Mouse (Mus musculus) v-Abl transformed pro-B cells (cell line): ENCODE measurements around the gene Gstp2.

Experiments
- in situ Hi-C, 2 experiments: fragments of 400-800 bp; cut with MboI; formaldehyde crosslinking; loops; one replicate each; pipeline ENCODE4 v1.15.1; 2025; ENCODE audit not compliant: unreplicated experiment in 2 of 2

Gene Gstp2

DNA sequence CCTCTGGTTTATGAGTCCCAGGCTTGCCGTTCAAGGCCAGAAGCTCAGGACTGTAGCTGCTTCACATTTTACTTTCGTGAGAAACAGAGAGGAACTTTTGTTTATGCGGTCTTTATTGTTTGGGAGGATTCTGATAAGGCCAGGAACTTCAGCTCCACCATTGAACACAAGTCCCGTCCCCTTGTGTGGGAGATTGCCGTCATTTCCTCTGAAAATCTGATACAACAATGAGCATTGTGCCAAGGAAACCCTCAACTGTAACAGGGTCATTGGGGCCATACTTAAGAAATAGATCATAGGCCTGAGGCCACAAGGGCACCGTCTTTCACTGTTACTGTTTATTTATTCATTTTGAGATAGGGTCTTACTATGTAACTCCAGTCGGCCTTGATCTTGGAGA is 22.6 kb downstream of the Gstp2 start:
- in situ Hi-C loops: no loop called here

- in situ Hi-C loops: loop anchor here in 1 of 2 experiments (5.0 kb wide), 2 partner anchors 33 to 183 kb away; partner anchors contain the start of gene Rad9a
These were observed 26.9 kb downstream of the Gstp2 start for GRCm38 (mm10) chr19:4018743-4019583.

GRCm38 (mm10) chr19:4017921-4018587 is 27.8 kb downstream of the Gstp2 start:
- in situ Hi-C loops: loop anchor here in 1 of 2 experiments (5.0 kb wide), 2 partner anchors 34 to 184 kb away; partner anchors contain the start of gene Rad9a

GRCm38 (mm10) chr19:4015635-4016034 is 30.2 kb downstream of the Gstp2 start:
- in situ Hi-C loops: loop anchor here in 1 of 2 experiments (5.0 kb wide), 2 partner anchors 37 to 187 kb away; partner anchors contain the start of gene Rad9a

DNA sequence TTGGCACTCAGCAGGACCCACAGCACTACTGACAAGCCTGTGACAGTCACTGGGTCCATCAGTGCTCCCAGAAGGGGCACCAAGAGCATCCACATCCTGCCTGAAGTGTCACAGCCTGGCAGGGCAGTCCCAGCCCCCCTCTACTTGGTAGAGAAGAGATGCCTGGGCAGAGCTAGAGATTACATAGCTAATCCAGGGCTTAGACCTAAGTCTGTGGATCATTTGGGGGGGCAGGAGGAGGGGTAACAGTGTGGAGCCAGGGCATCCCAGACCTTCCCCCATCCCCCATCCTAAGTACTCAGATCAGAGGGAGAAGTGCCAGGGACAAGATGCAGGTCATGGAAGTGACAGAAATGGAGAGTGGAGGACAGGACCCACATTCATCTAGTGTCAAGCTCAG is 31.0 kb downstream of the Gstp2 start:
- in situ Hi-C loops: loop anchor here in 1 of 2 experiments (5.0 kb wide), 2 partner anchors 37 to 187 kb away; partner anchors contain the start of gene Rad9a

DNA sequence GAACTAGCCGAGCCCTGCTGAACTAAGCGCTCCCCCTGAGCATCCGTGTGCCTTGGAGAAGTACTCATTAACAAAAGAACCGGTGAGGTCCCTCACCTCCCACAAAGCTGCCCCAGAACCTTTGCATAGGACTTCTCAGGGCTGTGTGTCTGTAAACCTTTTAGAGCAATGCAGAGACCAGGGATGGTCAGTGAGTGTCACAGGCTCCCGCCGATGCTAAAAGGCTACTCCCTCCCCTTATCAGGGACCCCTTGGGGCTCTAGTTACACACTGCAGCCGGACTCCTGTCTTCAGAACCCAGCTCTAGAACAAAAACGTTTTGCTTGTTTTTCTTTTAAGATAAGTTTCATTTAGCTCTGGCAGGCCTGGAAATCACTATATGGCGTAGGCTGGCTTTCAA is 32.8 kb downstream of the Gstp2 start:
- in situ Hi-C loops: no loop called here

DNA sequence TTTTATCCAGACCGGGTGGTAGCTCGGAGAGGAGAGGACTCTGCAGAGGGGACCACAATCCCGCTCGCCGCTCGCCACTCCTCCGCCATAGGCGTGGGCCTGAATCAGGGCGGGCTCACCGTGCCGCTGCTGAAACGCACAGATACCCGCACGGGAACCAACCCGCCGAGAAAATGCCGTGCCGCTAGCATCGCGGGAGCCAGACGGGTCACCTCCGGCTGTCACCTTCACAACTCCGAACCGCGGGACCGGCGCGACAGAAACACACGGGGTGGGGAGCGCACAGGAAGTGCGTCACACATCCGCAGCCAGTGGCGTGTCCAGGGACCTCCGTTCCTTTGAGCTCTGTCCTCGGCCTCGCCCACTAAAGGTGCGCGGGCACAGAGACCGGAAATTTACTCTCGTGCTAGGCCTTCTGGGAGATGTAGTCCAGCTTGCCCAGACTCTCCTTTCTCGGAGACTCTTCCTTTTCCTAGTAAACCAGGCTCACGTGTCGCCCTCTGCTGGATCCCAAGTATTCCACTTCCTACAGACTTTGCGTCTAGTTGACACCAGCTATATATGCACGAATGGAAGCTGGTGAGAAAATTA is 33.3 kb downstream of the Gstp2 start, which contains the start of gene Ndufv1:
Gene Ndufv1, minus strand, starts transcription at position 375 of the 591 bp plus-strand sequence.
- in situ Hi-C loops: no loop called here

- in situ Hi-C loops: no loop called here
These were observed 34.7 kb downstream of the Gstp2 start for GRCm38 (mm10) chr19:4011086-4011485.

DNA sequence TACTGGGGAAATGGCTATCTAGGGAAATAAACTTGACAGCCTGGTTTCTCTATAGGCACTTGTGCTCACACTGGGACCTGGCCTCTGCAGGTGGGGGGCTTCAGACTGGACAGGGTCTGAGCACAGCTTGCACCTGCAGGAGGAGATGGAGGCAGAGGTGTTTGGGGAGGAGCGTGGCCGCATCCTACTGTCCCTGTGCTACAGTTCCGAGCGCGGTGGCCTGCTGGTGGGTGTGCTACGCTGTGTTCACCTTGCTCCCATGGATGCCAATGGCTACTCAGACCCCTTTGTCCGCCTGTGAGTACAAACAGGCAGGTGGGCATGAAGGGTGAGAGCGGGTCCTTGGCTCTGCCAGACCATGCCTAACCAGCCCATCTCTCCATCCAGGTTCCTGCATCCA is 39.9 kb downstream of the Gstp2 start:
- in situ Hi-C loops: no loop called here

DNA sequence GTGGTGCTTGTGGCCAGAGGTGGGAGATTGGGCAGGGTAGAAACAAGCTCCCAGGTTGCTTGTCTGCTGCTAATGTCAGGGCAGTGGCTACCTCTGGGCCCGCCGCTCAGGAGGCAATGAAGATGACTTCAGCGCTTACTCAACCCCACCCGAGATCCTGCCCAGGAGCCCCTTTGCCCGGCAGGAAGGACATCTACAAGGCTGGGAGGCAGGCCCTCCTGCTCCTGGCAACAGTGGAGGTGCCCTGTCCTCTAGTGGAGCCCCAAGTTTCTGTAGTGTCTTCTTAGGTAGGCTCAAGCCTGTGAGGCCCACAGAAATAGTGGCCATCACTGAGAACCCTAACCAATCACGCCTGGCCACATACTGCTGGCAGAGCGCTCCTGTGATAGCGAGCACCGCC is 40.7 kb downstream of the Gstp2 start:
- in situ Hi-C loops: no loop called here

DNA sequence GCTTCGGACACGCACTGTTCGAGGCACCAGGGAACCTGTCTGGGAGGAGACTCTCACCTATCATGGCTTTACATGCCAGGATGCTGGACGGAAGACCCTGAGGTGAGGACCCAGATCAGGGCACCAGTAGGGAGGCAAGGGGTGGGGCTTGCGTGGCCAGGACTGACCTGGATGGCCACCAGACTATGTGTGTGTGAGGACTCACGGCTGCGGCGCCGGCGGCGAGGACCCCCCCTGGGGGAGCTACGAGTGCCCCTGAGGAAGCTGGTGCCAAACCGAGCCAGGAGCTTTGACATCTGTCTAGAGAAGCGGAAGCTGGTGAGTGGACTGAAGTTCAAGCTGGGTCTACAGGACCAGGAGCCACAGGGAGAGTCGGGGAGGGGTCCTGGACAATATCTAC is 41.5 kb downstream of the Gstp2 start:
- in situ Hi-C loops: loop anchor here in 1 of 2 experiments (5.0 kb wide), 1 partner anchor 38 kb away; no protein-coding TSS in a partner anchor

- in situ Hi-C loops: loop anchor here in 1 of 2 experiments (5.0 kb wide), 1 partner anchor 39 kb away; no protein-coding TSS in a partner anchor
These were observed 42.2 kb downstream of the Gstp2 start for GRCm38 (mm10) chr19:4003641-4004040.

DNA sequence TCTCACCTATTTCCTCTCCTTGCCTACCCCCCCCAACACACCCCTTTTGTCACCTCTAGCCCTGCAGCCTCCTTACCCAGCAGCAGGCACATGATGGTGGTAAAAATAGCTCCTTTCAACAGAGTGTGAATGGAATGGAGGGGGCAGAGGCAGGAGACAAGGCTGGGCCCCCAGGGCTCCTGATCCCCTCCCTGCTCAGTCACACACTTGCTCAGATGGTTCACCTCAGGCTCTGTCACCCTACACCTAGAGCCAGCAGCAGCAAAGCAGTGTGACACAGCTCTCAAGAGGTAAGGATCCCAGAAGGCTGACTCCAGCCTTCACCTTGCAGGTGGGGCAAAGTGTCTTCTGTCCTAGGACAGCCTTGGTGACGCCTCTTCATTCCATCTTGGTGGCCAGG is 42.7 kb downstream of the Gstp2 start, which contains the start of gene Doc2g:
Gene Doc2g, plus strand, starts transcription at position 202 of the 400 bp plus-strand sequence.
- in situ Hi-C loops: loop anchor here in 1 of 2 experiments (5.0 kb wide), 1 partner anchor 39 kb away; no protein-coding TSS in a partner anchor

- in situ Hi-C loops: loop anchor here in 1 of 2 experiments (5.0 kb wide), 1 partner anchor 41 kb away; no protein-coding TSS in a partner anchor
These were observed 44.1 kb downstream of the Gstp2 start for GRCm38 (mm10) chr19:4001752-4002151.

GRCm38 (mm10) chr19:4000949-4001525 is 44.8 kb downstream of the Gstp2 start:
- in situ Hi-C loops: loop anchor here in 1 of 2 experiments (5.0 kb wide), 1 partner anchor 41 kb away; no protein-coding TSS in a partner anchor

DNA sequence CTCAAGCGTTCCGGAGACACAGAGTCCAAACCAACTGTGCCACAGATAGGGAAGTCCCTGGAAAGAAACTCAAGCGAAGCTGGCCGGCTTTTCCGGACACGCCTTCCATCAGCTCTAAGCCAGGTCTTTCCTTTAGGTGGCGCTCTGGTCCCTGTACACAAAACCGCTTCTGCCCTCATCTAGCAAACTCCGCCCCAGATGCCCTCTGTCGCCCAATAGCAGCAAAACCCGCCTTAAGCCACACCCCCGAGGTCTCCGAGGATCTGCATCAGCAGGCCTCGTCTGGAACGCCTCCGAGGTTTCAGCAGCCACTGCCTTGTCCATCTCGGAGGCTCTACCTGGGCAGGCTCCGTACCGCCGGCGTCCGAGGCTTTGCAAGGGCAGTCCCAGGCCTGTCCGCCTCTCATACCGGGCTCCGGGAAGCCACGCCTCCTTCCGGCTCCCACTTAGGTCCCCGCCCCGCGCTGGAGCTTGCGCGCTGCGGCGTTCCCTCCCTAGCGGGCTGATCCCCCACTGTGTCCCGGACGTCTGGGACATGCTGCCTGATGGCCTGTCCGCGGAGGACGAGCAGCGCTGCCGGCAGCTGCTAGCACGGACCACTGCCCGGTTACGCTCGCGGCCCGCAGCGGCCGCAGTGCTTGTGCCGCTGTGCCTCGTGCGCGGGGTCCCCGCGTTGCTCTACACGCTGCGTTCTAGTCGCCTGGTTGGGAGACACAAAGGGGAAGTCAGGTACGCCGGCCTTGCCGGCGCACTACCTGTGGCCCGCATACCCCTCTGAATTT is 45.5 kb downstream of the Gstp2 start, which contains the start of the genes Nudt8 and Gm49405:
Gene Nudt8, plus strand, starts transcription at position 462 of the 782 bp plus-strand sequence.
Gene Gm49405, plus strand, starts transcription at position 508 of the 782 bp plus-strand sequence.
- in situ Hi-C loops: loop anchor here in 1 of 2 experiments (5.0 kb wide), 1 partner anchor 42 kb away; no protein-coding TSS in a partner anchor

DNA sequence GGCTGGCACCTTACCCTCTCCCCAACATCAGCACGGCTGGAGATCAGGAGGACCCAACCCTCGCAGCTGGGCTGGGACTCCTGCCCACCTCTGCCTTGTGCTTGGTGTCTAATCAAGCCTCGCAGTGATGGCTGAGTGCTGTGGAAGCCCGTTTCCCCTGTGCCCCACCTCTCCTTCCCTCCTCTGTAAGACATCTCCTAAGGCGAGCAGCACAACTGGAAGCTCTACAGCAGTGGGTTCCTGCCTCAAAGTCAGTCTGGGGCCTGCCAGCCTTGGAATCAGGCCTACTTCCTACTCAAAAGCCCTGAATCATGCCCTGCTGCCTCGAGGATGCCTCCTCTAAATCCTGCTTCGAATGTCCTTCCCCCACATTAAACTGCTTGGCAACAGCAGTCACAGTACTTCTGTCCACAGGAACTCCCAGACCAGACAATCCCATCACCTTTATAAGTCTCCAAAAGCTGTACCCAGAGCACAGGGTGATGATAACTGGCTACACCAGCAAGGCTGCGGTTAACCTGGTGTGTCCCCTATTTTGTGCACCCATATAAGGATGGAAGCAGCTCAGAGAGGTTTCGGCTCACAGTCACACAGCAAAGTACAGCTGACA is 46.6 kb downstream of the Gstp2 start:
- in situ Hi-C loops: loop anchor here in 1 of 2 experiments (10.0 kb wide), 1 partner anchor 224 kb away; no protein-coding TSS in a partner anchor

- in situ Hi-C loops: loop anchor here in 1 of 2 experiments (10.0 kb wide), 1 partner anchor 224 kb away; no protein-coding TSS in a partner anchor
These were observed 47.5 kb downstream of the Gstp2 start for GRCm38 (mm10) chr19:3998335-3998734.
